In genomic region chr1:51689461-51690223, GRCm38 (mm10) we compare ENCODE assay signal across 11 mouse cellular contexts.
DNase-seq lines count a peak whose midpoint lies in the region; ATAC-seq lines count a peak whose summit lies in the region.
"Had no signal": no experiment of that assay in that cellular context is flagged by ENCODE, and none has a peak within 500 bp of the region (broad histone marks: within the 10 kb centered on the region; RNA-seq: fewer than 3 reads in every experiment).

No protein-coding gene starts in this region.

- H3K4me3 ChIP-seq in midbrain, embryonic 11.5 days (ENCODE audit: low read depth, low read length), result no peak overlapping the region
- H3K4me3 ChIP-seq in midbrain, embryonic 15.5 days, result no peak overlapping the region
- no peak overlapping the region for H3K4me3 ChIP-seq in neural tube, embryonic 15.5 days (replicated peaks)
- H3K4me3 ChIP-seq: embryonic facial prominence, embryonic 13.5 days had no signal

- WGBS in midbrain, embryonic 11.5 days, result 85% methylated on average over 9 of the region's 9 CpGs
- 85% methylated on average over 9 of the region's 9 CpGs for WGBS in midbrain, embryonic 15.5 days
- 82% methylated on average over 9 of the region's 9 CpGs for WGBS in neural tube, embryonic 15.5 days

- H3K27ac ChIP-seq in midbrain, embryonic 11.5 days (ENCODE audit: low read depth, low read length), result no peak overlapping the region
- no peak overlapping the region for H3K27ac ChIP-seq in midbrain, embryonic 15.5 days
- H3K27ac ChIP-seq in neural tube, embryonic 15.5 days (replicated peaks), result no peak overlapping the region
- H3K27ac ChIP-seq: embryonic facial prominence, embryonic 13.5 days; macrophage had no signal

- intact Hi-C loops in heart, postnatal 10 days (cut with DNase I), result no loop called here

- H3K9ac ChIP-seq in midbrain, embryonic 11.5 days (ENCODE audit: low read length), result no peak overlapping the region
- H3K9ac ChIP-seq in midbrain, embryonic 15.5 days, result no peak overlapping the region
- no peak overlapping the region for H3K9ac ChIP-seq in neural tube, embryonic 15.5 days (replicated peaks)
- H3K9ac ChIP-seq: embryonic facial prominence, embryonic 13.5 days had no signal

- peak; percentile 28 for DNase-seq in adrenal gland, adult 2 months
- no peak for DNase-seq in adrenal gland, adult 18-20 months (ENCODE audit: low spot score in 2 of 2)
- DNase-seq in midbrain, embryonic 11.5 days (ENCODE audit: low spot score, missing footprints), result peak; percentile 57
- peak; percentile 53 to 61 for DNase-seq in heart, postnatal 10 days
- DNase-seq in lung, postnatal 14 days, result peak; percentile 23
- DNase-seq in ovary, postnatal 36 days (ENCODE audit: low spot score), result no peak
- DNase-seq: thymus, adult 2 months had no signal

- H3K36me3 ChIP-seq in midbrain, embryonic 11.5 days (ENCODE audit: control insufficient read depth, insufficient read depth, low read length), result no peaks in the 10 kb centered on the region
- no peaks in the 10 kb centered on the region for H3K36me3 ChIP-seq in midbrain, embryonic 15.5 days (replicated peaks)
- H3K36me3 ChIP-seq in neural tube, embryonic 15.5 days, result no peaks in the 10 kb centered on the region
- H3K36me3 ChIP-seq: embryonic facial prominence, embryonic 13.5 days had no signal

- no peaks in the 10 kb centered on the region for H3K4me1 ChIP-seq in midbrain, embryonic 11.5 days (ENCODE audit: control insufficient read depth, insufficient read depth, low read length)
- peaks cover 17% of the 10 kb centered on the region for H3K4me1 ChIP-seq in midbrain, embryonic 15.5 days
- H3K4me1 ChIP-seq in neural tube, embryonic 15.5 days, result peaks cover 9% of the 10 kb centered on the region
- H3K4me1 ChIP-seq: embryonic facial prominence, embryonic 13.5 days had no signal

- no peak for ATAC-seq in midbrain, embryonic 11.5 days (ENCODE audit: low FRiP score)
- ATAC-seq in midbrain, embryonic 15.5 days (replicated peaks), result no peak
- ATAC-seq in neural tube, embryonic 15.5 days (ENCODE audit: low FRiP score), result no peak

- H3K9me3 ChIP-seq in midbrain, embryonic 11.5 days (ENCODE audit: control insufficient read depth, low read length), result no peaks in the 10 kb centered on the region
- no peaks in the 10 kb centered on the region for H3K9me3 ChIP-seq in midbrain, embryonic 15.5 days
- no peaks in the 10 kb centered on the region for H3K9me3 ChIP-seq in neural tube, embryonic 15.5 days (replicated peaks)
- H3K9me3 ChIP-seq: embryonic facial prominence, embryonic 13.5 days had no signal

- H3K27me3 ChIP-seq in midbrain, embryonic 11.5 days (ENCODE audit: control insufficient read depth, insufficient read depth, low read length), result no peaks in the 10 kb centered on the region; the same call in 1 of the 2 replicates
- no peaks in the 10 kb centered on the region for H3K27me3 ChIP-seq in midbrain, embryonic 15.5 days (replicated peaks)
- H3K27me3 ChIP-seq in neural tube, embryonic 15.5 days (replicated peaks), result no peaks in the 10 kb centered on the region
- H3K27me3 ChIP-seq: embryonic facial prominence, embryonic 13.5 days had no signal

- no peak overlapping the region for H3K4me2 ChIP-seq in midbrain, embryonic 11.5 days
- no peak overlapping the region for H3K4me2 ChIP-seq in midbrain, embryonic 15.5 days
- H3K4me2 ChIP-seq in neural tube, embryonic 15.5 days, result no peak overlapping the region
- H3K4me2 ChIP-seq: embryonic facial prominence, embryonic 13.5 days had no signal

Comparison
In these comparisons a context has a peak if more than half of its experiments do, and no peak if none do; other contexts are left out.
1. DNase-seq: peak in adrenal gland, adult 2 months (single experiment), midbrain, embryonic 11.5 days (single experiment), heart, postnatal 10 days (2 of 2) and lung, postnatal 14 days (single experiment); none in adrenal gland, adult 18-20 months (0 of 2) and ovary, postnatal 36 days (single experiment).